Mouse (Mus musculus): ENCODE data around the gene Spata19. TPM values are rescaled to one million over a fixed set of nuclear protein-coding genes. Genes with fewer than 3 reads are reported as not detected.

Spata19 gene
- polyA plus RNA-seq (2015; fragmentation: Nextera tagmentation; extraction: Ambion mirVana), result not detected in 2 replicates

DNA sequence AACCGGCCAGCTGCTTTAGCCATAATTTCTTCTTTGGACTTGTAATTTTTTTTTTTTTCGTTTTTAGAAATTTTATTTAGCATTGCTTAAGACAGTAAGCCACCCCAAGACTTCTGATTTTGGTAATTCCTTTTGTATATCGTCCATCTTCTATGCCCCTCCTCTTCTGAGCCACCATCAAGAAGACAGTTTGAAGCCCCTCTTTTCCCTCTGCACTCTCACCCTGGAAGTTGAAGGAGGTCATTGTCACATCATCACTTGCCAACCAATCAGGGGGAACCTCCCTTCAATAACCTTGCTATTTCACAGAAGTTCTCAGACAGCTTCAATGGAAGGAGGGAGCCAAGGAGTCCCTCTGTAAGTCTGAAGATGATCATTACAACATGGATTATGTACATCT, at the start of gene Spata19:
Gene Spata19, plus strand, starts transcription at position 301 of the 400 bp plus-strand sequence.

Other genes starting within 250 kb of the Spata19 start
- gene Jam3, start 241.4 kb upstream of the Spata19 start, polyA plus RNA-seq (2015; fragmentation: Nextera tagmentation; extraction: Ambion mirVana), result 12.4 and 16.9 TPM in 2 replicates
- gene Igsf9b, start 97.6 kb upstream of the Spata19 start, polyA plus RNA-seq (2015; fragmentation: Nextera tagmentation; extraction: Ambion mirVana), result 0.18 and 0.20 TPM in 2 replicates